Mouse (Mus musculus): ENCODE measurements at regions not wholly inside any gene's neighbourhood (a gene's known extent, or its start where the extent isn't known, plus 50 kb on each side); places are given as distances from the start of the nearest gene placed in this dataset.

GRCm38 (mm10) chr2:50445963-50446485, 149.4 kb upstream of the Mmadhc start:
- DNase-seq (ENCODE audit: low spot score): no peak

- DNase-seq (ENCODE audit: low spot score): no peak
These were observed 143.7 kb upstream of the Mmadhc start for GRCm38 (mm10) chr2:50440333-50440732.

- no peak for DNase-seq (ENCODE audit: low spot score)
These were observed 136.6 kb upstream of the Mmadhc start for GRCm38 (mm10) chr2:50433166-50433565.

GRCm38 (mm10) chr2:50425151-50425550, 128.6 kb upstream of the Mmadhc start:
- DNase-seq (ENCODE audit: low spot score): no peak

- DNase-seq (ENCODE audit: low spot score): no peak
These were observed 123.0 kb upstream of the Mmadhc start for GRCm38 (mm10) chr2:50419648-50420047.

GRCm38 (mm10) chr2:50417643-50418042, 121.0 kb upstream of the Mmadhc start:
- no peak for DNase-seq (ENCODE audit: low spot score)

GRCm38 (mm10) chr2:50417135-50417534, 120.5 kb upstream of the Mmadhc start:
- no peak for DNase-seq (ENCODE audit: low spot score)

- DNase-seq (ENCODE audit: low spot score): no peak
These were observed 119.5 kb upstream of the Mmadhc start for GRCm38 (mm10) chr2:50416056-50416455.

- DNase-seq (ENCODE audit: low spot score): no peak
These were observed 109.3 kb upstream of the Mmadhc start for GRCm38 (mm10) chr2:50405932-50406331.

- DNase-seq (ENCODE audit: low spot score): no peak
These were observed 106.5 kb upstream of the Mmadhc start for GRCm38 (mm10) chr2:50403106-50403505.

- no peak for DNase-seq (ENCODE audit: low spot score)
These were observed 102.0 kb upstream of the Mmadhc start for GRCm38 (mm10) chr2:50398576-50398975.

- DNase-seq (ENCODE audit: low spot score): no peak
These were observed 81.2 kb upstream of the Mmadhc start for GRCm38 (mm10) chr2:50377609-50378413.

- DNase-seq (ENCODE audit: low spot score): no peak
These were observed 77.0 kb upstream of the Mmadhc start for GRCm38 (mm10) chr2:50373626-50374025.

- no peak for DNase-seq (ENCODE audit: low spot score)
These were observed 76.4 kb upstream of the Mmadhc start for GRCm38 (mm10) chr2:50373006-50373405.

GRCm38 (mm10) chr2:50368831-50369230, 72.2 kb upstream of the Mmadhc start:
- no peak for DNase-seq (ENCODE audit: low spot score)

- no peak for DNase-seq (ENCODE audit: low spot score)
These were observed 71.8 kb upstream of the Mmadhc start for GRCm38 (mm10) chr2:50368351-50368750.

GRCm38 (mm10) chr2:50365221-50365620, 68.6 kb upstream of the Mmadhc start:
- DNase-seq (ENCODE audit: low spot score): no peak

- no peak for DNase-seq (ENCODE audit: low spot score)
These were observed 59.5 kb upstream of the Mmadhc start for GRCm38 (mm10) chr2:50356089-50356488.

GRCm38 (mm10) chr2:50347486-50348265, 51.1 kb upstream of the Mmadhc start:
- no peak for DNase-seq (ENCODE audit: low spot score)

All from thymus, postnatal 0 days (tissue).